Mouse (Mus musculus) embryonic facial prominence, embryonic 15.5 days (tissue): ENCODE results near the gene Dph1. TPM values are rescaled to one million over a fixed set of nuclear protein-coding genes. Genes with fewer than 3 reads are reported as not detected.

Experiments used
- ATAC-seq: fragments of 200-750 bp; cut with Nextera tagmentation; 2 replicates; pipeline ENCODE4 v1.8.0; 2017; ENCODE audit warnings: low read depth, moderate TSS enrichment; ENCODE audit not compliant: insufficient number of reproducible peaks, low FRiP score, low TSS enrichment
- H3K27ac ChIP-seq: fragments of 300-500 bp; sonication (generic); replicated peaks from 2 replicates; pipeline ENCODE4 v1.5.1; 2015; ENCODE audit warnings: mild to moderate bottlenecking, inconsistent platforms
- H3K27me3 ChIP-seq: fragments of 300-500 bp; sonication (generic); 2 replicates; pipeline ENCODE4 v1.6.1; 2015; ENCODE audit warnings: inconsistent platforms
- H3K36me3 ChIP-seq: fragments of 300-500 bp; sonication (generic); 2 replicates; pipeline ENCODE4 v1.6.1; 2015; ENCODE audit warnings: mild to moderate bottlenecking, inconsistent platforms
- H3K4me1 ChIP-seq: fragments of 300-500 bp; sonication (generic); 2 replicates; pipeline ENCODE4 v1.6.1; 2015; ENCODE audit warnings: inconsistent platforms
- H3K4me2 ChIP-seq: fragments of 300-500 bp; sonication (generic); replicated peaks from 2 replicates; pipeline ENCODE4 v1.6.1; 2015; ENCODE audit warnings: mild to moderate bottlenecking, inconsistent platforms
- H3K4me3 ChIP-seq: fragments of 300-500 bp; sonication (generic); replicated peaks from 2 replicates; pipeline ENCODE4 v1.5.1; 2015; ENCODE audit warnings: mild to moderate bottlenecking, inconsistent platforms
- H3K9ac ChIP-seq: fragments of 300-500 bp; sonication (generic); 2 replicates; pipeline ENCODE4 v1.6.1; 2015; ENCODE audit warnings: inconsistent platforms
- H3K9me3 ChIP-seq: fragments of 300-500 bp; sonication (generic); replicated peaks from 2 replicates; pipeline ENCODE4 v1.6.1; 2016; ENCODE audit warnings: inconsistent platforms
- WGBS: fragments of 180-500 bp; shearing (Covaris S2); methylation state at CpG from one replicate; pipeline ENCODE4 v1.1.7; 2015; 5-methylcytosine and 5-hydroxymethylcytosine counted together
- polyA plus RNA-seq: library from polyadenylated mRNA; unstranded; fragments of >200 nt; fragmentation: Nextera tagmentation; extraction: Ambion mirVana; gene quantifications from 2 replicates; pipeline ENCODE4 v1.2.1, GENCODE M21; 2015

Gene Dph1
- polyA plus RNA-seq, 1 experiment from 2014 or later, result 21.0 TPM

DNA sequence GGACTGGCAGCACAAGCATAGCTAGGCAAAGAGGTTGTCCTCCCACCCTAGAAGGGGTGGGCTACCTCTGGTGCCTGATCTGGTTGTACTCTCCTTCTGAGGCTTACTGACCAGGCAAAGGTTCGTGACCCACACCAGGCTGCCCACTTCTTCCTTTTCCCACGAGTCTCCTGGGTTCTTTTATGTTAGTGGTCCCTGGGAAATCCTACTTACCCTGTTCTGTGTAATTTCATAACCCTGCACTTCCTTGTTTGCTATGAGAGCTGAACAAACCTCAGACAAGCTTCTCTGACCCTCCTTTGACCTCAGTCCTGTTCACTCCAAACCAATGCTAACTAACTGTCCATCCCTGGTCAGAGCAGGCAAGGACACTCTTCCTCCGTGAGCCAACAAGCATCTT is 50.0 kb downstream of the Dph1 start:
- Histone ChIP-seq H3K4me2 (no peak overlapping the region), H3K4me1 (peaks cover 59% of the 10 kb centered on the region), H3K27me3 (no peaks in the 10 kb centered on the region), H3K27ac (peak overlapping the region; percentile 86), H3K36me3 (peaks cover 23% of the 10 kb centered on the region), H3K4me3 (no peak overlapping the region), H3K9ac (no peak overlapping the region), H3K9me3 (no peaks in the 10 kb centered on the region)
- 54% methylated on average over 3 of the region's 3 CpGs for WGBS
- no peak for ATAC-seq

DNA sequence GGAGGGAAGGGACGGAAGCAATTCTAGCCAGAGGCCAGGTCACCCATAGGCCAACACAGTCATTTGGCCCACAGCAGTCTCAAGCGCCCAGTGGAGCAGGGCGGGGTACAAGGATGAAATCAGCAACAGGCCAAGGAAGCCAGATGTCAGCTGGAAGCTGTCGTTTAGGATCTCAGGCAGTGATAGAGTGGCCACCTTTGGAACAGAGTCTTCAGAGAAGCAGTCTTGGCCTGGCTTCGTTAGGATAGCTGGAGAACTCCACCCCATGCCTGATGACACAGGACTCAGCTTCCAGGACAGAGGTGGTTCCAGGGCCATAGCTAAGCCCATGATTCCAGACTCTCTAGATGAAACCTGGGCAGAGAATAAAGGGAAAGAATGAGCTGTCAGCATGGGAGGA is 50.6 kb downstream of the Dph1 start:
- Histone ChIP-seq H3K4me2 (no peak overlapping the region), H3K27ac (peak overlapping the region; percentile 86), H3K9ac (no peak overlapping the region), H3K9me3 (no peaks in the 10 kb centered on the region), H3K4me3 (no peak overlapping the region), H3K36me3 (peaks cover 23% of the 10 kb centered on the region), H3K27me3 (no peaks in the 10 kb centered on the region), H3K4me1 (peaks cover 59% of the 10 kb centered on the region)
- 52% methylated on average over 5 of the region's 5 CpGs for WGBS
- no peak for ATAC-seq

DNA sequence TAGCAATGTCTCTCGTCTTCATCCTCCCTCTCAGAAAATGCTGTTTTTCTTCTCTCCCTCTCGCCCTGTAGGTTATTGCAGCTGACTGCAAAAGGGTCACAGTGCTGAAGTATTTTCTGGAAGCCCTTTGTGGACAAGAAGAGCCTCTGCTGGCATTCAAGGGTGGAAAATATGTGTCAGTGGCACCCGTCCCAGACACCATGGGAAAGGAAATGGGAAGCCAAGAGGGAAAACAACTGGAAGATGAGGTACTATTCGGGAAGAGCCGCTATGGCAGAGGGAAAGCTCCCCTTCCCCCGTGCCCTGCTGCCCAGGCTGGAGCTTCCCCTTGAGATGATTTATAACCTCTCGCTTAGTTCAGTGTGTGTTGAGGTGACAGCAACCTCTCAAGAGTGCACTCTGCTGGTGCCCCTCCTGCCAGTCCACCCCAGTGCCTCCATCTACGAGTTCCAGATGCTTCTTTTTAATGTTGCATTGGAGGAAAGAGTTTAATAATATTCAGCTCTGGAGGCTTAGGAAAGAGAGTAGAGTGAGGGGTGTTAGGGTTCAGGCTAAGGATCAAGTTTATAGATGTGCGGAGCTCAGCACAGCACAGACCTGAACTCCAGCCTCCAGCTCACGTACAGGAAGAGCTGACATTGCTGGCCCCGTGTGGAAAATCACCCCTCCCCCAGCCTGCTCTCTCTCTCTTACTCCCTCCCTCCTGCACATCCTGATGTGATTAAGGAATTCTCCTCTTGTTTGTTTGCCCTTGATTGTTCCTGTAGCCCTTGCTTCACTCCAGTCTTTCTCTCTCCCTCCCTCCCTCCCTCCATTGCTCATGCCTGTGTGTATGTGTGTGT is 51.7 kb downstream of the Dph1 start:
- Histone ChIP-seq H3K27me3 (no peaks in the 10 kb centered on the region), H3K9me3 (no peaks in the 10 kb centered on the region), H3K4me2 (no peak overlapping the region), H3K4me3 (no peak overlapping the region), H3K27ac (peak overlapping the region; percentile 86), H3K9ac (no peak overlapping the region), H3K4me1 (peaks cover 69% of the 10 kb centered on the region), H3K36me3 (peaks cover 15% of the 10 kb centered on the region)
- ATAC-seq, result peak; percentile 83
- 17% methylated on average over 11 of the region's 11 CpGs for WGBS

DNA sequence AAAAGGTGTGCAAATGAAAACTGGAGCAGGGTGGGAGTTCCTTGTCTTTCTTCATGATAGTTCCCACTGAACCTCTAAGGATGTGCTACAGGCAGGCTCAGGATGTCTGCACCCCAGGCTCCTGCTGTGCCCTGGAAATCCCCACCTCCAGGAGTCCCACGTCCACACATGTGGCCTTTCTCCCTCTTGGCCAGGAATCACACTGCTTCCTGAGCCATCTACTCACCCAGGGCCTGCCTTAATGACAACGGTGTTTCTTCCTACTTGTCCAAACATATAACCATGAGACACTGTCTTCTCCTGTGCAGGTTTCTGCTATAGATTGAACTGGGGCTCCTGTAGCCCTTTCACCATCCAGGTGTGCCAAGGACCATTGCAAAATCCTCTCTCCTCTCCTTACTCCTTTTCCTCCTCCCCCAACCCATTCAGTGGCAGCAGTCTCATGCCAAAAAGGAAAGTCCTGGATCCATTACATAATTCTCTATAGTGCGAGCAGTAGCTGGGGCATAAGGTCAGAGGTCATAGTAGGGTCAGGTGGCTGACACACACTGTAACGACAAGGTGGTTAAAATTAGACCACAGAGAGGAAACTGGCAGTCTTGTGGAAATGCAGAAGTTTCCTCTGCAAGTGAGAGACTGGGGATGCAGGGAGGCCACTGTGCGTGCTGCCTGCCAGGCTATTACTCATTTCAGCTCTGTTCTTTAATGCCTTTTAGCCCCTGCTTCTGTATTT is 54.2 kb downstream of the Dph1 start:
- no peak for ATAC-seq
- Histone ChIP-seq H3K4me2 (no peak overlapping the region), H3K27me3 (no peaks in the 10 kb centered on the region), H3K9ac (no peak overlapping the region), H3K4me3 (no peak overlapping the region), H3K9me3 (no peaks in the 10 kb centered on the region), H3K27ac (peak overlapping the region; percentile 28; the same call in 1 of the 2 replicates), H3K36me3 (no peaks in the 10 kb centered on the region), H3K4me1 (peaks cover 81% of the 10 kb centered on the region)
- 48% methylated on average over 5 of the region's 5 CpGs for WGBS

DNA sequence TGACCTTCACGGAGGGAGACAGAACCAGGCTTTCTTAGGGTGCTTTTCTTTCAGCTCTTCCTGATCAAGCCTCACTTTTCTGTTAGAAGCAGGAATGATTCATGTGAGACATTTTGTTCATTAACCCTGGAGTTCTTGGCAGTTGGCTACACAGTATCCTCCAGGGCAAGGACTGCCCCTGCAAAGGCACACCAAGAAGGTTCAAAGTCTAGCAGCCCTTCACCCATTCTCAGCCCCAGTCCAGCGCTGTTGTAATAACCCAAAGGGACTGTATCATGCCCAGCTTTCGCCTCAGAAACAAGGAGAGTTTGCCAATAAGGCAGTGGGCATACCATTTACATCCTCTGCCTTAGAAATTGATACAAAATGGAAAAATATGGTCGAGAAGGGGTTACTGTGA is 55.7 kb downstream of the Dph1 start:
- 89% methylated on average over 4 of the region's 4 CpGs for WGBS
- ATAC-seq, result no peak
- no peak overlapping the region for H3K9ac ChIP-seq
- H3K9me3 ChIP-seq, result no peaks in the 10 kb centered on the region
- no peak overlapping the region for H3K4me2 ChIP-seq
- no peak overlapping the region for H3K4me3 ChIP-seq
- H3K4me1 ChIP-seq, result peaks cover 68% of the 10 kb centered on the region
- no peaks in the 10 kb centered on the region for H3K27me3 ChIP-seq
- H3K27ac ChIP-seq, result peak overlapping the region; percentile 60; the same call in 1 of the 2 replicates
- no peaks in the 10 kb centered on the region for H3K36me3 ChIP-seq

DNA sequence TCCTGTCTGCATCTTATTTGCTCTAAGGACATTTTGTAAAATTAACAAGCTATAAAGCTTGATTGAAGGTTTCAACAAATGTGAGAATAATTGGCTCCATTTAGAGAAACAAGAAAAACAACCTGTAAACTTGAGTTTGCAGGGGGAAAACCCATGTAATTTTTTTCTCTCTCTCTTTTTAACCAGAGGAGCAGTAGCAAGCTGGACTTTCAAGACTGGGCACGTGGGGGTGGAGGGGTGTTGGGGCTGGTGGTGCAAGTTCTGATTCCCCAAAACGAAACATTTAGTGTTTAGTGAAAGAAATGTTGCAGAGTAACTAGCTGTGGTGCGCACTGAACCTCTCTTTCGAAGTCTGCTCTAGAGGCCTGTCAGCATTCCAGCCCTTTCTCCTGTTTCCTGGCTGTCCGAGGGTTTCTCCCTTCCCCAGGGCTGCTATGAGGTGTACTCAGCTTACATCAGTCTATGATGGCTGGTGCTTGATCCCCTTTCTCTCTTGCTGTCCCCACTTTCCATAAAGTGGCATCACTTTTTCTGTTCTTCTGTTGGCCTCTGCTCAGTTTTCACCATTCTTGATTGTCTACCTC is 56.5 kb downstream of the Dph1 start:
- ATAC-seq, result no peak
- Histone ChIP-seq H3K4me2 (no peak overlapping the region; the same call in 1 of the 2 replicates), H3K4me3 (no peak overlapping the region), H3K9me3 (no peaks in the 10 kb centered on the region), H3K27ac (peak overlapping the region; percentile 60), H3K9ac (no peak overlapping the region), H3K36me3 (no peaks in the 10 kb centered on the region), H3K27me3 (no peaks in the 10 kb centered on the region), H3K4me1 (peaks cover 61% of the 10 kb centered on the region)
- WGBS, result 44% methylated on average over 5 of the region's 5 CpGs

DNA sequence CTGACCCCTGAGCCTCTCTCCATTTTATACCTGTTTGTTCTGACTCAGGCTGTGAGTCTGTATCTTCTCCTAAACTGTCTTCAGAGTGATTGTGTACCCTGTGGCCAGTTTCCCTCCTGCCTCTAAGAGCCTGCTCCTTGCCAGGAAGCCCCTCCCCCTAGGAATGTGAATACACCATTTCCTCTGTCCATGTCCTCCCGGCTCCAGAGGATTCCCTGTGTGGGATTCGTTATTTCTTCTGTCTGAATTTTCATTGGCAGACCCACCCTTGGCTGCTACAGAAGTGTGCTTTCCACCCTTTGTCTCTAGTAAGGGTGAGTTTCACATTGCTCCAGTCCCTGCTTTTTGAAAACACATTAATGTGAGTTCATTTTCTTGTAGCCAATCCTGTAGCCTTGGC is 57.1 kb downstream of the Dph1 start:
- 7% methylated on average over 2 of the region's 2 CpGs for WGBS
- no peak overlapping the region for H3K4me3 ChIP-seq
- peak; percentile 74 for ATAC-seq
- H3K36me3 ChIP-seq, result no peaks in the 10 kb centered on the region
- peaks cover 54% of the 10 kb centered on the region for H3K4me1 ChIP-seq
- H3K4me2 ChIP-seq, result 0 out of 2 replicates have a peak overlapping the region, but pooled peaks have one; percentile 19
- no peak overlapping the region for H3K9ac ChIP-seq
- no peaks in the 10 kb centered on the region for H3K9me3 ChIP-seq
- H3K27me3 ChIP-seq, result no peaks in the 10 kb centered on the region
- H3K27ac ChIP-seq, result peak overlapping the region; percentile 60

DNA sequence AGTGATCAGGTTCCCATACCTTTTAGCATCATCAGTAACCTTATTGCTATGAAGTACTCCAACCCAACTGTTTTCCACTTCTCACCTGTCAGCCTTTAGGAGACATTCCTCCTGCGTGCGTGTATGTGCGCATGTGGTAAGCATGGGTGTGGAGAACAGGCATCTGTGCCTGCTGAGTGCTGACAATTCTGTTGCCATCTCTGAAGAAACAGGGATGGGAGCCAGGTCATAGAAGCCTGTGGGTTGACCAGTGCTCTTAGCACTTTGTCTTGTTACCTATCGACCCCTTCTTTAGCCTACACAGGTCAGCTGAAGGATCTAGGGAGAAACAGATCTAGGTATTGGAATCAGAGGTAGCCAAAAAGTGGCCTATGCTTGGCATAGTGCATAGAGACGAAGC is 57.6 kb downstream of the Dph1 start:
- Histone ChIP-seq H3K9ac (no peak overlapping the region), H3K36me3 (no peaks in the 10 kb centered on the region), H3K4me3 (no peak overlapping the region)

DNA sequence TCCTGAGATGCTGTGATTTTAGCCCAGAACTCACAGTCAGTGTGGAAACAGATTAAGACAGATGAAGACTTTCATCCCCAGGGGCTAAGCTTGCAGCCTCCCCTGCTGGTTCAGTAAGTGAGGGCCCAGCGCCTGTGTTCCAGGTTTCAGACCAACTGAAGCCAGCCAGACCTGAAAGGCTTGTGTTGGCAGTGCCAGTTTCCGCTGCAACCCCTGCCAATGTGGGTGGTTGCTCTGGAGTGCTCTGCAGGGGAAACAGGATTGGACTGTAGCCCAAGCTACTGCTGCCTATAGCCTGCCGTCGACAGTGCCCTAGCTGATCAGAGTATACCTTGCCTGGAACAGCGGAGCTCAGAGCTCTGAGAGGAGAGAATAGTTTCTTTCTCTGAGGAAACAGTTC is 58.8 kb downstream of the Dph1 start:
- Histone ChIP-seq H3K4me1 (peaks cover 43% of the 10 kb centered on the region), H3K4me3 (no peak overlapping the region), H3K27ac (peak overlapping the region; percentile 28; the same call in 1 of the 2 replicates), H3K9me3 (no peaks in the 10 kb centered on the region), H3K36me3 (no peaks in the 10 kb centered on the region), H3K4me2 (no peak overlapping the region), H3K27me3 (no peaks in the 10 kb centered on the region), H3K9ac (no peak overlapping the region)
- 36% methylated on average over 5 of the region's 5 CpGs for WGBS
- peak; percentile 74 for ATAC-seq

More for the DNA sequence above, 57.6 kb downstream of the Dph1 start:
- peak overlapping the region; percentile 60 for H3K27ac ChIP-seq
- no peaks in the 10 kb centered on the region for H3K9me3 ChIP-seq
- WGBS, result 81% methylated on average over 5 of the region's 5 CpGs
- peaks cover 49% of the 10 kb centered on the region for H3K4me1 ChIP-seq
- H3K4me2 ChIP-seq, result 0 out of 2 replicates have a peak overlapping the region, but pooled peaks have one; percentile 19
- ATAC-seq, result no peak
- H3K27me3 ChIP-seq, result no peaks in the 10 kb centered on the region

DNA sequence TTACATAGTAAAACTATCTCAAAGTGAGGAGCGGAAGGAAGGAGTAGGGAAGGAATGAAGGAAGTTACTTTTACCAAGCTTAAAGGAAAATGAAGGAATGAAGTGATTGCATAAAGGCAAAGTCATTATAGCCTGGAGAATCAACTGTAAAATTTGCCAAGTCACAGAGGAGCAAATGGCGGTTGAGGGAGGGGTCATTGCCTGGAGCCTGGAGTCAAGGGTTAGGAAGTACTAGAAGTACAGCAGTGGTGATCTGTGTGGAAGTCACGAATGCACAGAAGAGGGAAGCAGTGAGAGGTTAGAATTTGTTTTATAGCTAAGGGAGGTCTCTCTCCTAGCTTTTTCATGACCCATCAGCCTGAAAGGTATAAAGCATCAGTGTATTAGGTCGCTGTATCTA is 59.7 kb downstream of the Dph1 start:
- H3K27me3 ChIP-seq, result no peaks in the 10 kb centered on the region
- H3K4me1 ChIP-seq, result peaks cover 37% of the 10 kb centered on the region
- no peak for ATAC-seq
- 74% methylated on average over 4 of the region's 4 CpGs for WGBS
- no peak overlapping the region for H3K4me3 ChIP-seq
- H3K36me3 ChIP-seq, result no peaks in the 10 kb centered on the region
- H3K27ac ChIP-seq, result no peak overlapping the region
- no peak overlapping the region for H3K9ac ChIP-seq
- H3K4me2 ChIP-seq, result no peak overlapping the region
- H3K9me3 ChIP-seq, result no peaks in the 10 kb centered on the region

DNA sequence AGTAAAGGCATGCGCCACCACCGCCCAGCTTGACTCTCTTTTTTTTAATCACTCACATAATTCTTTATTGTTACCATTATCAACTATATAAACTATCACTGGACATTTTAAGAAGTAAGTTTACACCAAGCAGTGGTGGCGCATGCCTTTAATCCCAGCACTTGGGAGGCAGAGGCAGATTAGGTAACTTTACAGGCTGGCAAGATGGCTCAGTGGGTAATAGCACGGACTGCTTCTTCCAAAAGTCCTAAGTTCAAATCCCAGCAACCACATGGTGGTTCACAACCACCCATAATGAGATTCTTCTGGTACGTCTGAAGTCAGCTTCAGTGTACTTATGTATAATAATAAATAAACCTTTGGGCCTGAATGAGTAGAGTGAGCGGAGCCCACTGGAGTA is 61.6 kb downstream of the Dph1 start:
- 96% methylated on average over 6 of the region's 6 CpGs for WGBS

More for the DNA sequence above, 61.6 kb downstream of the Dph1 start:
- H3K9ac ChIP-seq, result no peak overlapping the region
- ATAC-seq, result no peak
- H3K4me2 ChIP-seq, result no peak overlapping the region
- H3K27me3 ChIP-seq, result no peaks in the 10 kb centered on the region
- H3K4me3 ChIP-seq, result no peak overlapping the region
- peaks cover 26% of the 10 kb centered on the region for H3K4me1 ChIP-seq
- no peaks in the 10 kb centered on the region for H3K9me3 ChIP-seq
- no peaks in the 10 kb centered on the region for H3K36me3 ChIP-seq
- no peak overlapping the region for H3K27ac ChIP-seq
